Mouse (Mus musculus): Measurements from ENCODE around the gene Shisa5. TPM values are rescaled to one million over a fixed set of nuclear protein-coding genes. Genes with fewer than 3 reads are reported as not detected.

Shisa5 gene
- total RNA-seq (2017) = 416 and 906 TPM in 2 replicates

- ATAC-seq (replicated peaks in 1 of 2; ENCODE audit: insufficient read depth in 1 of 2, low FRiP score in 2 of 2, low TSS enrichment in 1 of 2, low read depth in 1 of 2, poor library complexity in 2 of 2, severe bottlenecking in 2 of 2) = peak; percentile 85 to 92
Observed at GRCm38 (mm10) chr9:109038086-109038895, at the start of gene Shisa5. Shisa5 (plus strand) TSS chr9:109038565.

- no peak for ATAC-seq (replicated peaks in 1 of 2; ENCODE audit: insufficient read depth in 1 of 2, low FRiP score in 2 of 2, low TSS enrichment in 1 of 2, low read depth in 1 of 2, poor library complexity in 2 of 2, severe bottlenecking in 2 of 2)
Observed at GRCm38 (mm10) chr9:108989802-108990461, 48.4 kb upstream of the Shisa5 start.

GRCm38 (mm10) chr9:108990462-108990820 lies 47.9 kb upstream of the Shisa5 start:
- ATAC-seq (replicated peaks in 1 of 2; ENCODE audit: insufficient read depth in 1 of 2, low FRiP score in 2 of 2, low TSS enrichment in 1 of 2, low read depth in 1 of 2, poor library complexity in 2 of 2, severe bottlenecking in 2 of 2) = no peak

GRCm38 (mm10) chr9:108991428-108992084 lies 46.8 kb upstream of the Shisa5 start, which contains the start of gene Pfkfb4:
Pfkfb4 (plus strand) TSS chr9:108991778.
- ATAC-seq (replicated peaks in 1 of 2; ENCODE audit: insufficient read depth in 1 of 2, low FRiP score in 2 of 2, low TSS enrichment in 1 of 2, low read depth in 1 of 2, poor library complexity in 2 of 2, severe bottlenecking in 2 of 2) = peak; percentile 90 to 95

GRCm38 (mm10) chr9:108992085-108992469 lies 46.3 kb upstream of the Shisa5 start:
- ATAC-seq (replicated peaks in 1 of 2; ENCODE audit: insufficient read depth in 1 of 2, low FRiP score in 2 of 2, low TSS enrichment in 1 of 2, low read depth in 1 of 2, poor library complexity in 2 of 2, severe bottlenecking in 2 of 2) = no peak

- no peak for ATAC-seq (replicated peaks in 1 of 2; ENCODE audit: insufficient read depth in 1 of 2, low FRiP score in 2 of 2, low TSS enrichment in 1 of 2, low read depth in 1 of 2, poor library complexity in 2 of 2, severe bottlenecking in 2 of 2)
Observed at GRCm38 (mm10) chr9:108992620-108993361, 45.6 kb upstream of the Shisa5 start.

- ATAC-seq (replicated peaks in 1 of 2; ENCODE audit: insufficient read depth in 1 of 2, low FRiP score in 2 of 2, low TSS enrichment in 1 of 2, low read depth in 1 of 2, poor library complexity in 2 of 2, severe bottlenecking in 2 of 2) = no peak; a peak in 1 of 4 replicates
Observed at GRCm38 (mm10) chr9:108996411-108996810, 42.0 kb upstream of the Shisa5 start.

GRCm38 (mm10) chr9:108998287-108999166 lies 39.8 kb upstream of the Shisa5 start:
- ATAC-seq (replicated peaks in 1 of 2; ENCODE audit: insufficient read depth in 1 of 2, low FRiP score in 2 of 2, low TSS enrichment in 1 of 2, low read depth in 1 of 2, poor library complexity in 2 of 2, severe bottlenecking in 2 of 2) = no peak

GRCm38 (mm10) chr9:108999167-108999526 lies 39.2 kb upstream of the Shisa5 start:
- peak; percentile 43 to 51; a peak in 3 of 4 replicates for ATAC-seq (replicated peaks in 1 of 2; ENCODE audit: insufficient read depth in 1 of 2, low FRiP score in 2 of 2, low TSS enrichment in 1 of 2, low read depth in 1 of 2, poor library complexity in 2 of 2, severe bottlenecking in 2 of 2)

GRCm38 (mm10) chr9:109000726-109001125 lies 37.6 kb upstream of the Shisa5 start:
- ATAC-seq (replicated peaks in 1 of 2; ENCODE audit: insufficient read depth in 1 of 2, low FRiP score in 2 of 2, low TSS enrichment in 1 of 2, low read depth in 1 of 2, poor library complexity in 2 of 2, severe bottlenecking in 2 of 2) = peak; percentile 62 to 78

GRCm38 (mm10) chr9:109003201-109003600 lies 35.2 kb upstream of the Shisa5 start:
- no peak for ATAC-seq (replicated peaks in 1 of 2; ENCODE audit: insufficient read depth in 1 of 2, low FRiP score in 2 of 2, low TSS enrichment in 1 of 2, low read depth in 1 of 2, poor library complexity in 2 of 2, severe bottlenecking in 2 of 2)

- no peak for ATAC-seq (replicated peaks in 1 of 2; ENCODE audit: insufficient read depth in 1 of 2, low FRiP score in 2 of 2, low TSS enrichment in 1 of 2, low read depth in 1 of 2, poor library complexity in 2 of 2, severe bottlenecking in 2 of 2)
Observed at GRCm38 (mm10) chr9:109007025-109007780, 31.2 kb upstream of the Shisa5 start.

- no peak for ATAC-seq (replicated peaks in 1 of 2; ENCODE audit: insufficient read depth in 1 of 2, low FRiP score in 2 of 2, low TSS enrichment in 1 of 2, low read depth in 1 of 2, poor library complexity in 2 of 2, severe bottlenecking in 2 of 2)
Observed at GRCm38 (mm10) chr9:109008081-109008480, 30.3 kb upstream of the Shisa5 start.

GRCm38 (mm10) chr9:109008994-109009635 lies 29.2 kb upstream of the Shisa5 start:
- ATAC-seq (replicated peaks in 1 of 2; ENCODE audit: insufficient read depth in 1 of 2, low FRiP score in 2 of 2, low TSS enrichment in 1 of 2, low read depth in 1 of 2, poor library complexity in 2 of 2, severe bottlenecking in 2 of 2) = no peak

- peak; percentile 99 for ATAC-seq (replicated peaks in 1 of 2; ENCODE audit: insufficient read depth in 1 of 2, low FRiP score in 2 of 2, low TSS enrichment in 1 of 2, low read depth in 1 of 2, poor library complexity in 2 of 2, severe bottlenecking in 2 of 2)
Observed at GRCm38 (mm10) chr9:109009636-109010315, 28.6 kb upstream of the Shisa5 start.
